Mouse (Mus musculus): Measurements from ENCODE around the gene Scml4. TPM values are rescaled to one million over a fixed set of nuclear protein-coding genes. Genes with fewer than 3 reads are reported as not detected.

Scml4 gene
- total and polyA plus RNA-seq, 3 experiments, result 0.03 to 0.08 TPM; not detected in 1

DNA sequence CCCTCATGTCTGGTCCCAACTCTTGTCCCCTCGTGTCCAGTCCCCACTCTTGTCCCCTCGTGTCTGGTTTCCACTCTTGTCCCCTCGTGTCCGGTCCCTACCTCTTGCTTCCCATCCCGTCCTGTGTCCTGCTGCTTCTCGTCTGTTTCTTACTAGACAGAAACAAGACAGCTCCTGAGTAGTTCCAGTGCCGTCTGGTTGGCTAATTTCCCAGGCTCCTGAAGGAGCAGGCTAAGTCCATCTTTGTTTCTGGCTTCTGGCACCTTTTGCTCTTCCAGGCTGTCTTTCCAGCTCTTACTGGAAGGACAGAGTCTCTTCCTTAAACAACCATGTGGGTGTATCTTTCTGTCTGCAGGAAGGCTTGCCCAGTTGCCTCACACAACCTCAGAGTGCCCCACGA is 33.7 kb downstream of the Scml4 start:
- DNase-seq (ENCODE audit: low read depth, low spot score), result no peak
- no peak overlapping the region for H3K4me3 ChIP-seq (ENCODE audit: control insufficient read depth in 1 of 2, insufficient read depth in 1 of 2, low read depth in 2 of 2, low read length in 2 of 2)
- H3K79me2 ChIP-seq (ENCODE audit: control insufficient read depth, insufficient read depth, low read length, poor library complexity), result no peaks in the 10 kb centered on the region
- no peaks in the 10 kb centered on the region for H3K4me1 ChIP-seq (ENCODE audit: control insufficient read depth in 1 of 2, insufficient read depth in 2 of 2, low read length in 2 of 2)
- H3K36me3 ChIP-seq (ENCODE audit: control insufficient read depth in 1 of 2, insufficient read depth in 2 of 2, low read length in 2 of 2), result no peaks in the 10 kb centered on the region
- TF ChIP-seq CHD1 (IDR thresholded peaks at IDR 0.05; ENCODE audit: low read depth, low read length) (no peak), SMC3 (IDR thresholded peaks at IDR 0.05; ENCODE audit: low read depth, low read length) (no peak), GATA1 (IDR thresholded peaks at IDR 0.05; ENCODE audit: low read depth, low read length) (no peak), USF2 (IDR thresholded peaks at IDR 0.05; ENCODE audit: borderline replicate concordance in 1 of 2, insufficient read depth in 1 of 2, low read depth in 1 of 2, low read length in 2 of 2) (no peak), CTCF (IDR thresholded peaks at IDR 0.05 in 2 of 3, conservative IDR thresholded peaks at IDR 0.05 in 1 of 3; ENCODE audit: control insufficient read depth in 1 of 3, insufficient read depth in 1 of 3, low read depth in 2 of 3, low read length in 3 of 3, poor library complexity in 1 of 3, severe bottlenecking in 1 of 3) (no peak), POLR2AphosphoS2 (IDR thresholded peaks at IDR 0.05; ENCODE audit: low read length) (no peak), CHD2 (IDR thresholded peaks at IDR 0.05; ENCODE audit: low read length) (no peak), MYB (IDR thresholded peaks at IDR 0.05; ENCODE audit: low read depth, low read length) (no peak)
- no peak overlapping the region for H3K27ac ChIP-seq (ENCODE audit: control insufficient read depth, low read depth, low read length)
- H3K27me3 ChIP-seq (ENCODE audit: control insufficient read depth in 1 of 2, insufficient read depth in 2 of 2, low read length in 2 of 2), result peaks cover 3 to 13% of the 10 kb centered on the region in 2 experiments
- no peak overlapping the region for H3K9ac ChIP-seq (ENCODE audit: control insufficient read depth, low read depth, low read length, poor library complexity, severe bottlenecking)
- H3K9me3 ChIP-seq (replicated peaks; ENCODE audit: insufficient read depth, low read length), result no peaks in the 10 kb centered on the region

DNA sequence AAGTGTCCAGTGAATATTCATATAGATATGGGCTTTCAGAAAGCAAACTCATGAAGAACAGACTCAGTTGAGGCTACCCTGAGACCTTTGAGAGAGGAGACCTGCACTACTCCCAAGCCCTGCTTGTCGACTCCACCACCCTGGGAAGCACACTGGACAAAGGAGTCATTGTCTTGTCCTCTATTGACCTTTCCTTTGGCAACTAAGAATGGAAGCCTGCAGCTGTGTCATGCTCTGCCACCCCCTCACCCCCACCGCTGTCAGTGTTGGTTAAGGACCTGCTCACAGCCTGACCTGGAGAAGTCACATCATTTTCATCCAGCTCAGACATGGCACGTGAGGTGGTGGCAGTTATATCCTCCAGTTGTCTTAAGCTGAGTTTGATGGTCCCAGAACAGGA is 34.1 kb downstream of the Scml4 start:
- no peaks in the 10 kb centered on the region for H3K9me3 ChIP-seq (replicated peaks; ENCODE audit: insufficient read depth, low read length)
- TF ChIP-seq USF1 (IDR thresholded peaks at IDR 0.05; ENCODE audit: low read depth, low read length) (no peak), MYB (IDR thresholded peaks at IDR 0.05; ENCODE audit: low read depth, low read length) (no peak), NELFE (IDR thresholded peaks at IDR 0.05; ENCODE audit: low read depth, low read length) (no peak), CHD1 (IDR thresholded peaks at IDR 0.05; ENCODE audit: low read depth, low read length) (no peak), TAL1 (IDR thresholded peaks at IDR 0.05; ENCODE audit: low read length) (no peak), EP300 (IDR thresholded peaks at IDR 0.05; ENCODE audit: low read depth in 1 of 2, low read length in 2 of 2) (no peak), POLR2AphosphoS5 (IDR thresholded peaks at IDR 0.05; ENCODE audit: borderline replicate concordance, low read depth, low read length) (no peak), GABPA (IDR thresholded peaks at IDR 0.05; ENCODE audit: low read depth, low read length) (no peak), ZC3H11A (IDR thresholded peaks at IDR 0.05; ENCODE audit: low read depth, low read length) (no peak), MYC (IDR thresholded peaks at IDR 0.05; ENCODE audit: low read depth, low read length) (no peak), POLR2A (IDR thresholded peaks at IDR 0.05; ENCODE audit: control insufficient read depth in 1 of 2, insufficient read depth in 1 of 2, low read depth in 1 of 2, low read length in 2 of 2, poor library complexity in 1 of 2) (no peak), BHLHE40 (IDR thresholded peaks at IDR 0.05; ENCODE audit: borderline replicate concordance, low read depth, low read length) (no peak)
- H3K79me2 ChIP-seq (ENCODE audit: control insufficient read depth, insufficient read depth, low read length, poor library complexity), result no peaks in the 10 kb centered on the region
- no peaks in the 10 kb centered on the region for H3K36me3 ChIP-seq (ENCODE audit: control insufficient read depth in 1 of 2, insufficient read depth in 2 of 2, low read length in 2 of 2)
- H3K27ac ChIP-seq (ENCODE audit: control insufficient read depth, low read depth, low read length), result no peak overlapping the region
- peaks cover 3 to 10% of the 10 kb centered on the region in 2 experiments for H3K27me3 ChIP-seq (ENCODE audit: control insufficient read depth in 1 of 2, insufficient read depth in 2 of 2, low read length in 2 of 2)
- H3K9ac ChIP-seq (ENCODE audit: control insufficient read depth, low read depth, low read length, poor library complexity, severe bottlenecking), result no peak overlapping the region
- no peaks in the 10 kb centered on the region for H3K4me1 ChIP-seq (ENCODE audit: control insufficient read depth in 1 of 2, insufficient read depth in 2 of 2, low read length in 2 of 2)
- H3K4me3 ChIP-seq (ENCODE audit: control insufficient read depth in 1 of 2, insufficient read depth in 1 of 2, low read depth in 2 of 2, low read length in 2 of 2), result no peak overlapping the region
- DNase-seq (ENCODE audit: low read depth, low spot score), result no peak

All from MEL (cell line).